Mouse (Mus musculus) heart, postnatal 0 days (tissue): ENCODE results near the gene Spag9.

Source experiments
- CTCF ChIP-seq: IDR thresholded peaks from 2 replicates; pipeline ENCODE4 v1.5.1; 2016; ENCODE audit warnings: antibody characterized with exemption, control low read depth, low read depth
- EP300 ChIP-seq: IDR thresholded peaks from 2 replicates; pipeline ENCODE4 v1.6.1; 2016; ENCODE audit warnings: antibody characterized with exemption, low read depth

- TF ChIP-seq CTCF = no peak
- TF ChIP-seq EP300 = no peak
These were observed 154.9 kb downstream of the Spag9 start for GRCm38 (mm10) chr11:94150519-94151470.
